Mouse (Mus musculus) left cerebral cortex, adult 8-10 months (tissue): ENCODE measurements at regions not wholly inside any gene's neighbourhood (a gene's known extent, or its start where the extent isn't known, plus 50 kb on each side); places are given as distances from the start of the nearest gene placed in this dataset.

Experiments
- DNase-seq, 2 experiments: peaks; one replicate each; pipeline ENCODE4 v3.0.0; 2022; ENCODE audit warnings: low spot score in 2 of 2

DNA sequence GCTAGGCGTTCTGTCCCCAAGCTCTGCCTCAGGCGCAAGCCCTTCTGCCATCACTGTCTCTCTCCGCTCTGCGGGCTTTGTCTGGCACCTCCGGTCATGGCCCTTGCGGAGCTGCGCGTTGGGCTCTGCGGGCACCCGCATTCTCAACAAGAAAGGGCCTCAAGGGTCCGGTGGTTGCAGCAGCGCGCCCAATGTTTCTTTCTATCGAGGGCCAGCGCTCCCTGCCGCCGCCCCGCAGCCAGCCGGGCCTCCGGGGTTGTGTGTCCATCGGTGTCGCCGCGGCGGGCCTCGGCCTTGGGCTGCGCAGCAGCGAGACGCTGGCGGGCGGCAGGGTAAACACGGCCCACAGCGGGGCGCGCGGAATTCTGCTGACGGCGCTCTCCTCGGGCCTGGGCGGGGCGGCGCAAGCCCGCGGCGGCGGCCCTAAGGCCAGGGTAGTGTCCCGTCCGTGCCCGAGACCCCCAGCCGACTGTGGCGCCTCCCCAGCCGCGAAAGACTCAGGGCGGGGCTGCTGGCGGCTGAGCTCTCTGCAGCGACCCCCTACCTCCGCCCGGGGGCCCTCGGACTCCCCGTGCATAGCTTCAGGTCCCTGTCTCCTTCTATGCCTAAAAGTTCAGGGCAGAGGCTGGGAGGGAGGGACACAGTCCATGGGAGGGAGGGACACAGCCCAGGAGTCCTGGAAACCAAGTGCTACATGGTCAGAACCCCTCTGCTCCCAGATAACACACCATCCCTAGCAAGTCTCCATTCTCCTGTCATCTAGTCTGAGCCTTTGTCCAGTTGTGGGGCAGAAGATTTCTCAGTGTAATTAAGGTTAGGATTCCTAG, 80.9 kb downstream of the Efnb1 start:
- peak in 1 of 2 experiments; percentile 5 for DNase-seq

DNA sequence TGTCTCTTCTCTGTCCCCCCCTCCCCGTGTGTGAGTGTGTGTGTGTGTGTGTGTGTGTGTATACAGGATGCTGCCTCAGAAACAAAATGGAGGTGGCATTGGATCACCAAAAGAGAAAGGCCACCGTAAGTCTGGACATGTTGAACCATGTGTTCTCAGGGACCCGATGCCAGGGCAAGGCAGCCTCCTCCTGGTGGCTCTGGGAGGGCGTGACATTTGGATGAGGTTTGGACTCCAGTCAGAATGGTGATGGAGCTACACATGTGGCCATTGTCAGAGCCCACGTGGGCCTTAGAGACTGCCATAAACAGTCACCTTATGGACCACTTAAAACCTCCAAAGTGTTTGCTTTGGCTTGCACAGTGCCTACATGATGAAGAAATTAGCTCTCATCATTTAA, 80.0 kb downstream of the Efnb1 start:
- no peak for DNase-seq

DNA sequence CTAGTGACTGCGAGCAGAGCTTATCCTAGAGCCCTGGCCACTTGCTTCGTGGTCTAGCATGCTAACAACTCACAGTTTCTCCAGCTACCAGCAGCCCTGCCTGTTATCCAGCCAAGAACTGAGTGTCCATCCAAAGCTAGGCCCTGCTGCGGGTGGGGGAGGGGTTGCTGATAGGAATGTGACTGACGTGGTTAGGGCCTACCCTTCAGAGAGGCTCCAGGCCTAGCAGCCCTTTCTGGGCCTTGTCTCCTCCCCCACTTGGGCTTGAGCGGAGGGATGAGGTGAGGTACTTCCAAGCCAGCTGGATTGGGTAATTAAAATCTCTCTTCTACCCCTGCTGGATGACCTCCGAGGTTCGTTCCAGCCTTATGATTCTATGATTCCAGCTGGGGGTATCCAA, 79.2 kb downstream of the Efnb1 start:
- no peak for DNase-seq

DNA sequence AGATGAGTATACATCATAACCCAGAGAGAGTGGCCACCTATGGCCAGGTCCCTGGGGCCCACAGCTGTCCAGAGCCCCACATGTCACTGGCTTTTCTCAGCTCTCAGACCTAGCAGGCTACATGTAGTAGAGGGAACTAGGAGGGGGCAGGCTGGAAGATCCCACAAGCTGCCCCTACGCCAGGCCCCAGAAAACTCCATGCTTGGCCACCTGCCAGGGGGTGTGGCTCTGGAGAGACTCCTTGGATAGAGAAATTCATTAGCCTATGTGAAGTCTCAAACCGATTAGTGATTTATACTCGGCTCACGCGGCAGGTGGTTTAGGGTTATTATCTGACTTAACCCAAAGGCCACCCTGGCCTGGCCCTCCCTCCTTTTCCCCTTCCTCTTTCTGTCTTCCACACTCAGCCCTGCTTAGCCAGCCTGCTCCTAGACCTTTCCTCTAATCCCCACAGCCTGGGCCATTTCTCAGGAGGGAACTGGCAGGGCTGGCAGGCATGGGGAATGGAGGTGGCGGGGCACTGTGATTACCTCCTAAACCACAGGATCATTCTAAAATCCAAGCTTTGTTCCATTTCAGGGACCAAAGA, 77.7 kb downstream of the Efnb1 start:
- DNase-seq = no peak

DNA sequence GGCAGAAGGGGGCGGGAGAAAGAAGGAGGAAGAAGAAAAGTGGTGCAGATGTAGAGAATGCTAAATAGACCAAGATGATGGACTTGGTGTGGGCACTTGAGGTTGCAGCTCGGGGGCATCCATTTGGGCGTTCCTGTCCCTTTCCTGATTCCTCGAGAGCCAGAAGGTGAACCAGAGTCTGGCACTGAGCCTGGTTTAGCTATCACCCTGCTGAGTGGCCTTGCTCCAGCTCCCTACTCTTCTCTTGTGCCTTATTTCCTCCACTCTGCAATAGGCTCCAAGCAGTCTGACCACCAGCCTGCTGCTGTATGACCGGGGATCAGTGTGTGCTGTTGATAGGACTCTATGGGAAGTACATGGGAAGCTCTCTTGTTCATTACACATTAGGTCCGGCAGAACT, 68.1 kb downstream of the Efnb1 start:
- DNase-seq = no peak

DNA sequence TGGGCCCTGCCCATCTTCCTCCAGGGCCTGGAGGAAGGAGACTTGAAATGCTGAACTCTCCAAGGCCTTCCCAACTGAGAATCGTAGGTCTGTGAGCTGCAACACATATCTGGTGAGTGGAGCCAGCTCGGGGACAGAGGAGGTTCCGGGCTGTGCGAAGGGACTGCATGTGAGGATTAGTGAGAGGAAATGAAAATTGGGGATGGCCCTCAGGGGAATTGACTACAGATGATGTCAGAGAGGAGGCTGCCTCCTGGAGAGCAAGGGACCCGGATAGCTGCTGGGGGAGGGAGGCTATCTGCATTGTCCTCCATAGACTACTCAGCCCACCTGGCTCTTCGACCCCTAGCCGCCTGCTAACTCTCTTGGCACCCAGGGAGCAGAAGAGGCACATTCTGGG, 65.2 kb downstream of the Efnb1 start:
- no peak for DNase-seq

DNA sequence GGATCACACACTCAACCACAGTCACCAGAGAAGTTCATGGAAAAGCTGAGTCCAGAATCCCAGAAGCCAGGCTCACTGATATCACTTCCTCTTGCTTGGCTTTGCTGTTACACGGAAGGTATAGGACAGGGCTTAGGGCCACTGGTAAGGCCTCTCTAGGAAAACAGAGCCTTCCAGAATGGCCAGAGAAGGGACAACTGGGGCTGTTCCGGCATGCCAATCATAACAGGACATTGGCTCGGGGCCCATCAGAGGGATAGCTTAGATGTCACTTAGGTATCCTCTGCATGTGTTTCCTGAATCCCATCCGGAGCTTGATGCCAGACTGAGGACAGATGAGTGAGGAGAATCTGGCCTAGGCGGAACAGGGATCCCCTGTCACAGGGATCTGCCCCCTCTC, 63.7 kb downstream of the Efnb1 start:
- no peak for DNase-seq

DNA sequence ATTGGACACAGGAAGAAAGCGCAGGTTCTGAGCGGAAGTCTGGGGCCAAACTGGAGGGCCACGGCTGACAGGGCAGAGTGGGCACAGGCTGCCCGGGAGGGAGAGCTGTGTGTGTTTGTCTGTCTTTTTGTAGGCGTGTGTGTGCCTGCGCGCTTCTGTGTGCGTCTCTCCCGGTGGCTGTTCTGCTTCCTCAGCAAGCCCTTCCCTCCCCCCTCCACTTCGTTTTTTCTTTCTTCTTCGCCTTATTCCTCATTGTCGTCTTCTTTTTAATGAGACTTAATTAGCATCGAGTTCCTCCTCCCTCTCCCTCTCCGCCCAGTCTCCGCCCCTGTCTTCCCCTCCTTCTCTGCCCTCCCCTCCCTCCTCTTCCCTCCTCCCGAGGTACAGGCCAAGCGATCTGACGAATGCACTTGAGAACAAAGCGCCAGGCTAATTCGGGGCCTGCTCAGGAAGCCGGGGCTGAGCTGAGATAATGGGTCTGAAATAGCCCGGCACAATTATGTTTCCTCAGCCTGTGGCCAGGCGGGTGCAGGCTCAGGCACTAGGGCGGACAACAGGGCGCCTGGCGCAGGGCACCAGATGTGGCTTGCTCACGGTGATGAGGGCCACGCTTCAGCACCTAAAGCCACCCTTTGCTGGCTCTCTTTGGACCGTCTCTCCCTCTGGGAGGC, 63.2 kb downstream of the Efnb1 start:
- DNase-seq = peak; percentile 23 to 39
